Mouse (Mus musculus) G1E (cell line): Measurements from ENCODE around the gene Slc37a3.

Experiments
- CTCF ChIP-seq: IDR thresholded peaks from 2 replicates; pipeline ENCODE4 v1.5.1; 2012; ENCODE audit warnings: low read depth, low read length, inconsistent platforms, mixed read lengths
- GATA1 ChIP-seq: IDR thresholded peaks from 2 replicates; pipeline ENCODE4 v1.6.1; 2012; ENCODE audit warnings: borderline replicate concordance, low read length, inconsistent platforms, mixed read lengths

- TF ChIP-seq GATA1 (no peak), CTCF (no peak)
Observed at GRCm38 (mm10) chr6:39379224-39379623, 1.7 kb upstream of the Slc37a3 start.
